Mouse (Mus musculus) heart, postnatal 25 days (tissue): ENCODE data around the gene P3h4. TPM values are rescaled to one million over a fixed set of nuclear protein-coding genes. Genes with fewer than 3 reads are reported as not detected.
"Not testable (repeated sequence)": the region's sequence is repeated elsewhere in the genome, so short reads cannot be mapped to it uniquely, and the experiment has no call there.

Source experiments
- DNase-seq: peaks from one replicate; pipeline ENCODE4 v3.0.0; 2022; ENCODE audit warnings: low spot score
- intact Hi-C: fragments of 180-260 bp; cut with DNase I; formaldehyde crosslinking; loops from one replicate; pipeline ENCODE4 v1.15.1; 2025
- microRNA-seq: library from miRNA; unstranded; fragments of <30 nt; microRNA quantifications from one replicate; pipeline ENCODE4 v1.2.0, GENCODE M21; 2022
- total RNA-seq, 2 experiments: library from RNA; stranded (reverse); gene quantifications; 2 replicates each; pipeline ENCODE4 v1.2.3; 2021

Gene P3h4
- total RNA-seq, 2 experiments from 2014 or later = 15.4 to 15.8 TPM

DNA sequence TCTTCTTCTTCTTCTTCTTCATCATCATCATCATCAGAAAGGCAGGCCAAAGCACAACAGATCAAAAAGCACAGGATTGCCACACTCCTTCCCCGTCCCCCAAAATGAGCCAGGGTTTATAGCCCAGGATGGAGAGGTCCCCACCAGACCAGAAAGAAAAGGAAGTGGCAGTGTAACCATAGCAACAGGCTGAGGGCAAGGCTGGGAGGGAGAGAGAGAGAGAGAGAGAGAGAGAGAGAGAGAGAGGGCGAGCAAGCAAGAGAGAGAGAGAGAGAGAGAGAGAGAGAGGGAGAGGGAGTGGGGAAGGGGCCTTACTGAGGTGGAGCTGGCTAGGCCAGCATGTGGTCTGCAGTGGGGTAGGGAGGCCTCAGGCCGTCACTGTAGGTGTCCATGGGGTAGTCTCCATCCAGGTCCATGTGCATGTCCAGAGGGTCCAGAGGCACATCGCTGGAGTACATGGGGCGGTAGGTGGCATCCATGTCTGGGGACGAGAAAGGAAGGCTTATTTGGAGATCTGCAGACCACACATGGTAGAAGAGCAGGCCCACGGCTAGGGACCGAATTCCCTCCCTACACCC lies 42.6 kb downstream of the P3h4 start:
- no peak for DNase-seq

GRCm38 (mm10) chr11:100369822-100370221 lies 44.8 kb downstream of the P3h4 start:
- intact Hi-C loops = no loop called here
- no peak for DNase-seq

More for the DNA sequence above, 42.6 kb downstream of the P3h4 start:
- intact Hi-C loops = no loop called here

DNA sequence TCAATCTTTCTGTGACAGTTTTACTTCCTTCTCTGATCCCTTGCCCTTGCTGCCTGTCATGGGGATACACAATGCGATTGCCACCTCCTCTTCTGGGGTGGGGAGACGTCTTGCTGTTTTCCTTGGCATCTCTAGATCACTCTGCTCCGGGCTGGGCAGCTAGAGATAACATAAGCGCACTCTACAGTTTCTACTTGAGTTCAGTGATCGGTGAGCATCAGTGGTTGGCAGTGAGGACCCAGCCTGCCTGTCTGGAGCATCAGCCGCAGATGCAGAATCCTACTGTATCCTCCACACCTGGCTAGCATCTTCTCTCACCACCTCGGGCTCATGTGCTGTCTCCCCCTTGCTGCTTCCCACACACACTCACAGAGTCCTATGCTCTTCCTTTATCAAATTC lies 45.5 kb downstream of the P3h4 start:
- no peak for DNase-seq
- intact Hi-C loops = no loop called here

DNA sequence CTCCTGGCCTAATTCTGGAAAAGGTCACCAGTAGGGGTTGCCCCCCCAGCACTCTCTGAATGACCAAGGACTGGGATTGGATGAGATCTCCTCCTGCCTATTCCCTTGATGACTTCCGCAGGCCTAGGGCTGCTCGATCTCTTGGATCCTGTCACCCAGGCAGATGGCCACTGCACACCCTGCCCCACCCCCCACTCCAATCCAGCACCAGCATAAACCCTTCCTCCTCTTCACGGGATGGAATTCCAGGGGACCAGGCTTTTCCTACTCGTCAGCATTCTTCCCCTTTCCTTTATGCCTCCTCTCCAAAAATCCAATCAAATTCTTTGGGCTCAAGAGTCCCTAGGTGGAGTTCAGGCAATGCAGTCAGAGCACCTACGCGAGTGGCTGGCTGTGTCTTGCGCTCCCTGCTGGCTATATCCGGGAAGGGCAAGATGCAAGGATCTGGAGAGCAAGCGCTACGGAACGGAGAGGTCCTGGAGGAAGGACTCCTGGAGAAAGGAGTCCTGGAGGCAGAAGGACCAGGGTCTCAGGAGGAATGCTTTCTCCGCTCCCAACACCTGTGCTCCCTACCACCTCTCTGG lies 51.6 kb downstream of the P3h4 start:
- DNase-seq = no peak
- intact Hi-C loops = loop anchor here (1.0 to 2.0 kb wide), 2 partner anchors 45 to 110 kb away; partner anchors contain the start of gene Klhl11

GRCm38 (mm10) chr11:100362209-100362978 lies 52.2 kb downstream of the P3h4 start:
- no peak for DNase-seq

DNA sequence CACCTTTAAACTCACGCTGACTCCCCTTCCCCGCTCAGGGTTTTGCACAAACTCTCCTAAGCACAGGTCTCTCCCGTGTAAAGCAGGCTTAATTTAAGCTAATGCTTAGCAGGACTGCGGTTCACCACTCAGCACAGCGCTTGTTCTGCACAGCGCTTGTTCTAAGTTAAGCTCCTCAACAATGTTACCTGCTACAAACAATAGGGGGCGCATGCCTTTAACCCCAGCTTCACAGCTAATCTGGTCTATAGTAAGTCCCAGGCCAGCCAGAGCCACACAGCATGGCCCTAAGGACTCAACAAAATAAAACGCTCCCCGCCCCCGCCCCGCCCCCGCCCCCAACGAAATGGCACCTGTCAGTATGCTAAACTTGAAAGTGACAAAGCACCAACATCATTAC lies 53.6 kb downstream of the P3h4 start:
- DNase-seq, intact Hi-C loops: not testable (repeated sequence)

More at GRCm38 (mm10) chr11:100362209-100362978, 52.2 kb downstream of the P3h4 start:
- intact Hi-C loops = loop anchor here (1.0 to 2.0 kb wide), 2 partner anchors 46 to 110 kb away; partner anchors contain the start of gene Klhl11

GRCm38 (mm10) chr11:100360175-100360574 lies 54.5 kb downstream of the P3h4 start:
- intact Hi-C loops = no loop called here
- no peak for DNase-seq

Small RNA genes within 50 kb of the gene (microRNA-seq; reads per million reads assigned to microRNA genes)
- gene Gm27374 = not detected

Other genes starting within 250 kb of the P3h4 start
- gene Krt9, start 221.6 kb downstream of the P3h4 start, total RNA-seq = not detected
- gene Krt14, start 207.3 kb downstream of the P3h4 start, total RNA-seq = under 1 TPM; 0.73 to 0.78 TPM
- not detected for gene Krt16, start 165.9 kb downstream of the P3h4 start, total RNA-seq
- gene Krt17, start 153.8 kb downstream of the P3h4 start, total RNA-seq = not detected
- not detected for gene Krt42, start 145.0 kb downstream of the P3h4 start, total RNA-seq
- 1,000 to 10,000 TPM; 1,459 to 1,550 TPM for gene Eif1, start 95.0 kb downstream of the P3h4 start, total RNA-seq
- gene Gast, start 80.4 kb downstream of the P3h4 start, total RNA-seq = not detected
- gene Hap1, start 58.7 kb downstream of the P3h4 start, total RNA-seq = 1 to 10 TPM in 1 of 2 experiments, under 1 TPM in 1; 0.83 to 1.2 TPM
- gene Jup, start 17.1 kb downstream of the P3h4 start, total RNA-seq = 100 to 1,000 TPM; 239 to 247 TPM
- gene Fkbp10, start 861 bp upstream of the P3h4 start, total RNA-seq = 10 to 100 TPM; 12.2 to 14.4 TPM
- 10 to 100 TPM; 30.2 to 33.3 TPM for gene Nt5c3b, start 27.0 kb upstream of the P3h4 start, total RNA-seq
- under 1 TPM; 0.88 to 0.92 TPM for gene Klhl10, start 27.1 kb upstream of the P3h4 start, total RNA-seq
- gene Klhl11, start 57.9 kb upstream of the P3h4 start, total RNA-seq = 1 to 10 TPM; 7.9 to 9.0 TPM
- 10 to 100 TPM; 31.6 to 41.6 TPM for gene Acly, start 113.2 kb upstream of the P3h4 start, total RNA-seq
- under 1 TPM; 0.20 to 0.31 TPM for gene Ttc25, start 130.8 kb upstream of the P3h4 start, total RNA-seq
- 1 to 10 TPM; 5.4 to 7.3 TPM for gene Cnp, start 160.1 kb upstream of the P3h4 start, total RNA-seq
- gene Nkiras2, start 204.4 kb upstream of the P3h4 start, total RNA-seq = 10 to 100 TPM; 57.3 to 58.0 TPM
- gene Dnajc7, start 205.3 kb upstream of the P3h4 start, total RNA-seq = 100 to 1,000 TPM; 121 to 124 TPM